Mouse (Mus musculus) T-cell, adult 2 months (primary cell): Measurements from ENCODE around the gene Bcas3.

Experiments used
- DNase-seq: peaks from one replicate; pipeline ENCODE4 v3.0.0; 2022; ENCODE audit warnings: low spot score

The Bcas3 gene

DNA sequence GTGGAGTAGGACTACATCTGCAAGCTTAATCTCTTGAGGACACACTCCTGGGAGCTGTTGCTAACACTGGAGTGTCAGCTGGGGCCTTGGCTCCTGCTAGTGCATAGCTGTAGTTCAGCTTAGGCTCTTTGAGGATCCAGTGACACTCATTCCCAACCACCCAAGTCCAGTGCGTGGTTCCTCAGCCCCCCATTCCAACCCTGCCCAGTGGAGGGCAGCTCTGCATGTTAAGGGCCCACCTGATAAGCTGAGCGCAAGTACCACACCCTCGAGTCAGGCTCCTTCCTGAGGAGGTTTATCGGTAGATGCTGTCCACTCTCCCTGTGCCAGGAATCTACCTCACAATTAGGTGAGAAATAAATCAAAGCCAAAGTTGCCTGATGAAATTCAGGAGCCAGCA lies 446.5 kb downstream of the Bcas3 start:
- DNase-seq, result no peak

DNA sequence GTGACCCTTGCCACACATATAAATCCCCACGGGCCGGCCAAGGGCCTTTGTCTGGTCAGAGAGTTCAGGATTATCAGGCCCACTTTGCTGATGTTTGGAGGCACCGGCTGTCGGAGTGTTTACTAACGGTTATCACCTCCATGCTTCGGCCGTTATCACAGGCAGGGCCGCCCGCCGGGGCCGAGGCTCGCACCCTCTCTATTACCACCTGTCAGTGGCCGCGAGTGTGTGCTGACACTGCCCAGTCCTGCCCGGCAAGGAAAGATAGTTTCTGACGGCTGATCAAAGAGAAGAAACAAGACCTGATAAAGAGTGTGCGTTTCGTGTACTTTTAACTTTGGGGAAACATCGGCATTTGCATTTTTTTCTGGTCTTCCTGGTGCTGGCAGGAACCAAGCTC lies 446.9 kb downstream of the Bcas3 start:
- no peak for DNase-seq

DNA sequence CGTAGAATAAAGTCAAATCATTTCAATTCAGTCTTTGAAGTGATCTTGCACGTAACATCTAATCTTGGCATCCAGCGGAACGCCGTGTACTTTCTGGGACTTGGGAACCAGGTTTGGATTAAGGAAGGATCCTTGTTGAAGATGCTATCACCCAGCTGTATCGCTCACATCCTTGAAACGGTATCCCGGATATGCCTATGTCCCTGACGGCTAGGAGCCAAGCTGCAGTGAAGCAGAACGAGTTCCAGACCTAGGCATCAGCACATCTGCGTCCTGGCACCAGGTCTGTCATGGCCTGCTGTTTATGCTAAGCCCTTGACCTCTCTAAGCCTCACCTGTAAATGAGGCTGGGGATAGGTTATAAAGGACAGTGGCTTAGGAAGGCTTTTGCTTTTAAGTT lies 447.4 kb downstream of the Bcas3 start:
- DNase-seq, result no peak

DNA sequence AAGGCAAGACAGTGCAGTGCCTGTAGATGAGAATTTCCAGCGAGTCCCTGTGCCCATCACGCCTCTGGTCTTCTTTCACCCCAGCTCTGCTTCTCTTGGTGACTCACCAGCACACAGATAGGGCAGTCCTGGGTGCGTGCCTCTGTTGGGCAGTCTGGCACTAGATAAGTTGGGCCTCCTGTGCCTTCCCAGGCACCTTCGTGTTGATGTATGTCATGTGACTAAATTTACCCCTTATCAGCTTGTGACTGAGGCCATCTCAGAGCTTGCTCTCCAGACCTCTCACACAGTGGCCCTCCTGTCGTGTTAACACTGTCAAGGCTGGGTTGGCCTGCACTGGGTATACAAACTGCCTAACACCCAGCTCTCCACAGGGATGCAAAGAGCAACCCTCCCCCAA lies 451.1 kb downstream of the Bcas3 start:
- no peak for DNase-seq

DNA sequence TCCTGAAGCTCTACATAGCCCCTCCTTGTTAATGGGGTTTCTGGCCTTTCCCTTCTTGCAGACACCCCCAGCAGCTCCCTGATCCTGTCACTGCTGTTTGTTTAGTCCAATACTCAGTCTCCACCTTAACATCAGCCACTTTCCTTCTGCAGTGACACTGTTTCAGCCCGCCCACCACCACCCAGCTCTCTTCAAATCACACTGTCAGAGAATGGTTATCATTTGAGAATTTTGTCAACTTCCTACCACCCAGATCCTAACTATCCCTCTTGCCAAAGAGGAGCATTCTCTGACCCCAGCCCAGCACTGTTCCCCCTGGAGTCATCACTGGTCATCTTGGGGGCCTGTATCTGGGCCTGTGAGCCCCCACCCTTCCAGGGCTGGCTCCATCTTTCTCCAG lies 452.8 kb downstream of the Bcas3 start:
- DNase-seq, result no peak

DNA sequence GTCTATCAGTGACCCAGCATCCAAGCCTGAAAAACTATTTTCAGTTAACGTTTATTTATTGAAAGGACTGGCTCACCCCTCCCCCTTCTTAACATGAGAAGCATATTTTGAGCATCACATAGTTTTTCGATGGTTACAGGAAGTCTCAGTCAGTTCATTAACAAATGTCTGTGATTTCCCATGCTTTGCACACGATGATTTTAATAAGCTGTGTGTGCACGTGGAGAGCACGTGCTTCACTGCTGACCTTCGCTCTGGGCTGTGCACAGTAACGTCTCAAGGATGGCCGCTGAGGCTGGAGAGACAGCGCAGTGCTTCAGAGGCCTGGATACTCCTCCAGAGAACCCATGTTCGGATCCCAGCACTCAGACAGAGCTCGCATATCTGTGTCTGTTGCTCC lies 454.4 kb downstream of the Bcas3 start:
- no peak for DNase-seq

DNA sequence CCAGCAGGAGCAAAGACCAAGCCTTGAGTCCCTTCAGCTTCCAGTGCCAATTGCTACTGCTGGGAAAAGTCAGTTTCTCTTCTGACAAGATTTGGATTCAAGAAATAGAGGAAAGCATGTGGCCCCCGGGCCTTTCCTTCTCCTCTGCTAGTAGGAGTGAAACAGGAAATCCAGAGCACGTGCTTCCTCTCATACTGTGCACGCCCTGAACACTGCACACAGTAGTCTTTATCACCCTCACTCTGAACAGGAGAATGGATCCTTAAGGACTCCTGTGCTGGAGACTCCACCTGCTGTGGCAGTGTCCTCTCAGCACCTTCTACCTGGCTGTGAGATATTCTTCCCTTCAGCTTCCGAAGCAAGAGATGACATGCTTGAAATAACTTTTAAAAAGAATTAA lies 458.3 kb downstream of the Bcas3 start:
- no peak for DNase-seq

DNA sequence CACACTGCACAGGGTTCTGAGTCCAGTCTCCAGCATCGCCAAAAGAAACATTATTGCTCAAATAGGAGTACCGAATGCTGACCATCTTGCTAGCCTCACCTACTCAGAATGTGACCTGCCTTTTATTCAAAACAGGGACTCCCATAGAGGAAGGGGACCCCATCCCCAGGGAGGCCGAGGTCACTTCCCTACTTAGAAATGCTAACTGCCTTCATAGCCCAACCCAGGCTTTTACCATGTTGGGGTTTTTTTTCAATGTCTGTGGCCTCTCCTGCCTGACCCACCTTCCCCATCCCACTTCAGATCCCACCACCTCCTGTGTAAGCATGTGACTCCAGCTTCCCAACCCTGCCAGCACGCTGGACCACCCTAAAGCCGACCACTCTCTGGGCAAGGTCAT lies 458.7 kb downstream of the Bcas3 start:
- no peak for DNase-seq

DNA sequence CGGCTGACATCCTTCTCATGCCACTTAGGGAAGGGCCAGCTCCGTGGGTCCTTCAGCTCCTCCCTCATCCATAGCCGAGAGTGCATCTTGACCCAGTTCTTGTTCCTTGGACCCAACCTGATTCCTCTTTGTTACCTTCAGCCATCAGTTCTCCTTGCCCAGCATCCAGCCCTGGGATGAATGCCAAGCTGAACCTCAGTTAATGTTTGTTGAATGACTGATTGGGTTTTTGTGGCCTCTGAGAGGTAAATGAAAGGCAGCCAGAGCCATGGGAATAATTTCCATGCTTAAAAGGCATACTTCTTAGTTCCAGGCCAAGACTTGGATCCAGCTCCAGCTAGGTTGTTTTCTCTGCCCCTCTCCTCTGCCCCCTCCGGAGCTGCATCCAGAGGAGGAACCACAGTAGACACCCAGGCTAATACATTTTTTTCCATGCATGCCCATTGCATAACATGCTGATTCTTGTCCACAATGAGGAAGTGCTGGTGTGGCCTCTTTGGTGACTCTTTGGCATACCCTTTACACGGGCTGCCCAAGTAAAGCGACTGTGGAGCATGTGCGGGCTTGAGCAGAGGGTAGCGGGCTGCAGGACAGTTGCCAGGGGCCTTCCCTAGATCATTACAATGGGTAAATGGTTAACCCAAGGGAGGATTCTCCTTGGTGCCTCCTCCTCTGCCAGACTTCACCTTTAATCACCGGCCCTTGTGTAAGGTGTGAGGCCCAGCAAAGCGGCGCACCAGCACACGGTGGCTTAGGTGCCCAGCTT lies 459.4 kb downstream of the Bcas3 start:
- DNase-seq, result no peak

DNA sequence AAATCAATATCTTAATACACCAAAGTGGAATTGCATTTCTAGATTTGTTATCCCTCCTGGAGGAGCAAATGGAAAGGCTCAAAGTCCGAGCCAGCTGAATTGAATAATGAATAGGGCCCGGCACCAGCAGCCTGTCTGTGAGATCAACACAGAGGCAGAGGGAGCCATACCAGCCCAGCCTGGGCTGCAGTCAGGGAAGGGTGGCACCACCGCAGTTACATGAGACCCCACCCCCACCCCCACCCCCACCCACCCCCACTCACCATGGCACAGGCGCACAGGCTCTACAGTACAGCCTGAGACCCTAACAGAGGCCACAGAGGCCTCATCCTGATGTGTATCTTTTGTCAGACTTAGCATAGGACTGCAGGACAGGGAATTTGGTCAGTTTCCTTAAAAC lies 461.7 kb downstream of the Bcas3 start:
- DNase-seq, result no peak

DNA sequence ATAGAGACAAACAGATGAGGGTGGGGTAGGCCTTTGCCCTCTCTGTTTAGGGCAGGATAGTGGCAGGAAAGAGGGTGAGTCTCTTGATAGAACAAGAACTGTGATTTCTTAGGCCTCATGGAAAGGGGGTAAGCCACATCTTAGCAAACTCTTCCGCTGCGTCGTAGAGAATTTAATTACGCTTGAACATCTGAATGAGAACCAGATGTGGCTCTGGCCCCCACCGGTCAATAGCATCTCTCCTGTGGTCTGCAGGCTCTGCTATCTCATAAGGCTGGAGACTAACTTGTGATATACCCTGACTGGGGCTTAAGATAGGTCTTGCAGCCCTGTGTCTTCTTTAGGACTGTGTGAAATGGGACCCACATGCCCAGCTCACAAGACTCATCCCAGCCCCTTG lies 463.5 kb downstream of the Bcas3 start:
- DNase-seq, result no peak

DNA sequence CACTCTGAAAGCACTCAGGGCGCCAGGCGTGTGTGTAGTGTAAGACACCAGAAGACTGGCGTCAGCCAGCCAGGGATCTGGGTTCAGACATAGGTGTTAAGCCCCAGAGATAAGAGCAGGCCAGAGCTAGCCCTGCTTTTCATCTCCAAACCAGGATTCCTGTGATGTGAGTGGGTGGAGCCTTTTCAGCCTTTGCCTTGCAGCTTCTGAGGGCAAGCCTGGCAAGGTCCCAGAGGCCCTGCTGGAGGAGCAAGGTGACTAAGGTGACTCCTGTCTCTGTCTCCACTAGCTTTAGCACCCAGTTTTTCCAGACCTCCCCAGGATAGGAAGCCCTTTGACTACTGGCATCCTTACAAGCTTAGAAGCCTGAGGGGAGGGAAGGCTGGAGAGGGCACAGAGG lies 465.4 kb downstream of the Bcas3 start:
- DNase-seq, result no peak

DNA sequence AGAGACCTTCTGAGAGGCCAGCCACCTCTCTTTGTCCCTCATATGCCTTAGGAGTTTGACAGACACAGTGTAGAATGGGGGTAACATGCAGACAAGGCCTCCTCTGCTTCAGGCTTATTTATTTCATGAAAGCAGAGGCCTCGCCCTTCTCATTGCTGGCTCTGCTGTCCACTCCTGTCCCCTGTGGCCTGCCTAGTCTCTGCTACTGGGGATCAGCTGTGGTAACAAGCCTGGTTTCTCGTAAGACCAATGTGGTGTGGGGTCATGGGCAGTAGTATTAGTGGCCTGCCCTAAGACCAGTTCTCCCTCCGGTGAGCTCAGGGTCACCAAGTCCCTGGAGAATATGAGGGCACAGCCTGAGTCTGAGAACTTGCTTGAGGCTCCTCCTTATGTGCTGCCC lies 468.0 kb downstream of the Bcas3 start:
- no peak for DNase-seq

DNA sequence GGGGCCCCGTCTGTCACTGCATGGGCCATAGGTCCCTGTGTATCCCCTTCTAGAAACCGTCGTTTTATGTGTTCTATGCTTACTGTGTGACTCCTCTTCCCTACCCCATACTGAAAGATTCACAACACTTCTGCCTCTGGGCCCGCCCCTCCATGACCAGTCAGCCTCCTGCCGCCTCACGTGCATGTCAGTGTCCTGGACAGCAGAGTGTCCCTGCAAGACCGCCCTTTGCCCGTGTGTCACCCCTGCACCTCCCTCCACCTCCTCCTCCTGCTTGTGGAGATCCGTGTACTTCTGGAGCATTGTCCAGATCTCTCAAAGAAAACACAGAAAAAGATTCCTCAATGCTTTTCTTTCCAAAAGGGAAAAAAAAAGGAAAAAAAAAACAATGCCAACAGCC lies 468.7 kb downstream of the Bcas3 start:
- no peak for DNase-seq

DNA sequence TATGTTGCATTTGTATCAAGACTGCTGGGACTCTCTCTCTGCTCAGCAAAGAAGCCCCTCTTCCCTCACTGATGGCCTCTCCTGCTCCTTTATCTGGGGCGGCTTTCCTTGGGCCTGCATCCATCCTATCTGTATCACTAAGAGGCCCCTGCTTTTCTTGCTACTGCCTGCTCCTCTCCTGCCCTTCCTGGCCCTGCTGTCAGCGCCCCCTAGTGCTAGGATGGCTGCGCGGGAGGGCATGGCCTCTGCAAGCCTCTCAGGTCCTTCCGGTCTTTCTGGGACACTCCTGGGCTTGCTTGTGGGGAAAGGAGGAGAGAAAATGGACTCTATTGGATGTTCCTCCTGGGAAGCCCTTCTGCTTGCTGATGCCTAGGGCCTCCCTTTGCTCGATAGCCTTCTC lies 470.2 kb downstream of the Bcas3 start:
- DNase-seq, result peak; percentile 43

DNA sequence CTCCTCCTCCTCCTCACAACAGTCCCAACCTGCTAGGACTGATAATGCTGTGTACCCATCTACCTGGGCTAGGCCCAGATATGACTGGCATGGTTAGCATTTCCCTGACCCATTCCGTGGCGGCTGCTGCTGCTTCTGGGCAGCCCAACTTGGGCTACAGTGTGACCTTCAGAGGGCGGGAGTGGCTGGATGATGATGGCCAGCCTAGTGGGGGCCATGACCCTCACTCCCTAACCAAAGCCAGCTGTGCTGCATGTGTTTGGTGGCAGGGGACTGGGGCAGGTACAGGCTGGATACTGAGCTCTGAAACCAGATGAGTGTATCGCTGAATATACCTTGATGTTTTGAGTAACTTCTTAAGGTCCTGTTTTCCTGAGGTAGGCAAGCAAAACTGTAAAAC lies 470.8 kb downstream of the Bcas3 start:
- no peak for DNase-seq

DNA sequence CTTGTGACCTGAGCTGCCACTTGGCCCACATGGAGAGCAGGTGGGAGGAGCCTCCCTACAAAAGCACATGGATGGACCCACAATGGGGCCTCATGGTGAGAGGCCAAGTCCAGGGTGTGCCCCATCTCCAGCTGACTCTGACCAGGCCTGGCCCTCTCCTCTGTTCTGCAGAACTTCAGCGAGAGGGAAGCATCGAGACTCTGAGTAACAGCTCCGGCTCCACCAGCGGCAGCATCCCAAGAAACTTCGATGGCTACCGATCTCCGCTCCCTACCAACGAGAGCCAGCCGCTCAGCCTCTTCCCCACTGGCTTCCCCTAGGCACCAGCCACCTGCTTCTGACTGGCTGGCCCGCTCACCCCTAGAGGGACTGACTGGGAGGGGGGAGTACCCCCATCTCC lies 472.1 kb downstream of the Bcas3 start:
- DNase-seq, result no peak

DNA sequence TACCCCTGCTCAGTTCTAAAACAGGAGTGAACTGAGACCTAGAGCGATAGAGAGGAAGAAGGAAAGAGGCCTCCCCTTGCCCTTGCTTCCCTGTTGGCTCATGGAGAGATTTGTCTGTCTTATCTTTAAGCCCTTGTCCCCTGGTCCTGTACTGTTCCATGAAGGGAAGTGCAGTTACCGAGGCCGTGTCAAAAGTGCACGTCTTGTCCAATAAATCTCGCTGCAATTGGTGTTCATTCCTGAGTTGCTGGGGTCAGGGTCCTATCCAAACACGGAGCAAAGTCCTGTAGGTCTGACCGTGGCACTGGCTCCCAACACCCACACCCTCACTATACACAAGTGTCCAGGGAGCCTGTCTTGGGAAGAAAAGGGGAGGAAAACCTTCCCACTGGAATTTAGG lies 472.9 kb downstream of the Bcas3 start:
- no peak for DNase-seq

DNA sequence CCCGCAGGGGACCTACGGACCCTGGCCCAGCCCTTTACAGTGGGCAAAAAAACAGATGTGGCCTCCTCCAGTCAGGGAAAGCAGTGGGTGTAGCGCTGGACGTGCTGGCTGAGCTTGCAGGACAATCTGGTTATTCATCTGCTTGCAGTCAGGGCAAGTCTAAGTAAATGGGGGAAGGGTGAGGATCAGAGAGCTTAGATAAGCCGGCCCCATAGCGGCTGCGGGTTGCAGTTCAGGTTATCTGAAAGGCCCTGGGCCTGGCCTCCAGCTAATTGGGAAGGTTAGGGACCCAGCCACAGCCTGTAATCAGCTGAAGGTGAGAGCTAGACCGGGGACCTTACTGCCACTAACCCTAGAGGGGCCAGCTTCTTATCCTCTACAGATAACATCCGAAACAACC lies 474.4 kb downstream of the Bcas3 start:
- DNase-seq, result no peak

DNA sequence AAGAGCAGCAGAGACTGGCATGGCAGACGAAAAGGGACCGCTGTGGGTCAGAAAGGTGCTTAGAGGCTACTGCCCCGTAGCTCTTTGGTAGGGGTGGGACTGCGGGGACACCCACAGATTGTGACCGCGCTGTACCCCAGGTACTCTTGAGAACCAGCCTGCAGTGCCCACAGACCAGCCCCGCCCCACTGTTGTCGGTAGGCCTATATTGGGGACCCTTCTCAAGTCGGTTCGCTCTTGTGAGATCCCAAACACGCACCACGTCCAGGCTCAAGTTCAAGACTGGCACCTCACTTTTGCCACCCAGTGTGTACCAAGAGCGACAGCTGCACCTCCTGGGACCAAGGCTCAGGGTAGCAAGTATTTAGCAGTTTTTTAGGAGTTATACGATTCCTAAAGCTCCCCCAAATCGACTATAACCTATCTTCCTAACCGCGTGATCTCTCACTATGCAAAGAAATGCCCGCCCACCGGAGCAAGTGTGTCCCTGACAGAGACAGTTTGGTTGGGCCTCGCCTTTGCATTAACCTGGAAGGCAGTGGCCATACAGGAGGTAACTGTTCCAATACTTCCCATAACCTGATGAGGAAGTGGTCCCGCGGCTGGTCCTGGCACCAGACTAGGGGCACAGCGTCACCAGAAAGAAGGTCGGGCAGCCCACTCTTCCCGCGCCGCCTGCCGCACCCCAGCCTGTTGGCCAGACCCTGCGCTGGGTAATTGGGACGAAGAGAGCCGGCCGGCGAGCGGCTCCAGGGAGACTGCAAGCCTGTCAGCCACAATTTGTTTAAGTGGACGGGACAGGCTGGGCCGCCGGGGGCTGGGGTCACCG lies 475.9 kb downstream of the Bcas3 start:
- no peak for DNase-seq

DNA sequence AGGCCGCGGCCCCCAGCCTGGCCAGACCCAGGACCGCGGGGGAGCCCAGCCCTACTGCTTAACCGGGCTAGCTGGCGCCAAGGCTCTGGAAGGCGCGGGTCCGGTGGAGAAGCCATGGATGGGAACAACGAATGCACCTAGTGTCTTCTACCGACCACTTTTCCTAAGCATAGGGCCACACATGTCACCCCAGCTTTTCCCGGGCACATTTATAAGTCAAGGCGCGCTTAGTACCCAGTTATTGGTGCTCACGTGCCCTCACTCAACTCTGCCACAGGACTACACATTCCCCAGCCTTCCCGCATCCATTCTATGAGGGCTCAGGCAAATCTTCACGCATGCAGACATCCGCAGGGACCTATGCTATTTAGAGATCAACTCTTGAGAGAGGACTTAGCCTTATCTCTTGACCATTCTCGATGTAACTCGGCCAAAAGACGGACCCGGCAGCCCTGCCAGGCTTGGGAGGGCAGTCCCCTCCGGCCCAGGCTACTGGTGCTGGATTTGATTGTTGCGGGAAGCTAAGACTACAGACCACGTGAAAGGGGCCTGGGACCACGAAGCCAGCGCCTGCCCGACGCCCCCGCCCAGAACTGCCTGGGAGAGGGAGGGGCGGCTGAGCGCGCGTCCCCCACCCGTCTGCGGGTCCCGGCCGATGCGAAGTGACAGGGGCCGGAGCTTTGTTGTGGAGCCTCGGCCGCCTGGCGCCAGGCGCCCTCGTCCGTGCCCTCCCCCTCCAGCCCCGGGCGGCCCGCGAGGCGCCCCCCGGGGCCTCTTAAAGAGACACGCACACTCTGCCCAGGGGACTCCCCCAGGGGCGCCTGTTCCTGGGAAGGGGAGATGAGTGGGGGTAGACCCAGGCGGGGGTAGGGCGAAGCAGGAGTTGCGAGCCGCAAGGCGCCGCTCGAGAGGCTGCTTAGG lies 476.8 kb downstream of the Bcas3 start:
- DNase-seq, result no peak

DNA sequence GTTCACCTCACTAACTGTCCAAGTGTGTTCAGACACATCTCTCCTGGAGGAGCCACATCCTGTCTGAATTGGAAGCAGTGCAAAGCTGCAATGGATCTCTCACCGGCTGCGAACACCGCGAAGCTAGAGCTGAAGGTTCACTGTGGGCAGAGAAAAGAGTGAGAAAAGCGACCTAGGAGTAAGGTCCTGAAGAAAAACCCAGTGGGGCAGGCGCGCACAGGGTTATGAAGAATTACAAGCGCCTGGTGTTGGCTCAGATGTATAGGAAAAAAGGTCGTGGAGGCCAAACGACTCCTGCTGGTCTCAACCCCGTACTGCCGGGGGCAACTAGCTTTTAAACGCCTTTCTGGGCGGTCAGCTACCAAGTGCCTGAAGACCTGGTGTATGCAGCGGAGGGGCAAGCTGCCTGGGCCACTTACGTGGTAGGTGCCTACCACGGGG lies 478.0 kb downstream of the Bcas3 start:
- DNase-seq, result no peak
